Mouse (Mus musculus) heart, embryonic 16.5 days (tissue): ENCODE results near the gene Tipin. TPM values are rescaled to one million over a fixed set of nuclear protein-coding genes. Genes with fewer than 3 reads are reported as not detected.
A peak's percentile ranks its signal among the peaks of the same experiment; 100 is the strongest.

Source experiments
- ATAC-seq: fragments of 200-750 bp; cut with Nextera tagmentation; replicated peaks from 2 replicates; pipeline ENCODE4 v1.8.0; 2017; ENCODE audit warnings: moderate number of reproducible peaks; ENCODE audit not compliant: insufficient read depth, low FRiP score; ENCODE audit errors: extremely low read depth
- H3K27ac ChIP-seq: fragments of 300-500 bp; sonication (generic); 2 replicates; pipeline ENCODE4 v1.5.1; 2014; ENCODE audit warnings: mild to moderate bottlenecking, low read length, control low read depth, moderate library complexity
- H3K27me3 ChIP-seq: fragments of 300-500 bp; sonication (generic); 2 replicates; pipeline ENCODE4 v1.6.1; 2014; ENCODE audit warnings: low read length, mixed read lengths; ENCODE audit not compliant: control insufficient read depth, insufficient read depth
- H3K36me3 ChIP-seq: fragments of 300-500 bp; sonication (generic); 2 replicates; pipeline ENCODE4 v1.6.1; 2014; ENCODE audit not compliant: control insufficient read depth, insufficient read depth
- H3K4me1 ChIP-seq: fragments of 300-500 bp; sonication (generic); 2 replicates; pipeline ENCODE4 v1.6.1; 2014; ENCODE audit warnings: low read length, mixed read lengths; ENCODE audit not compliant: control insufficient read depth, insufficient read depth
- H3K4me2 ChIP-seq: fragments of 300-500 bp; sonication (generic); 2 replicates; pipeline ENCODE4 v1.6.1; 2014; ENCODE audit warnings: low read depth, mild to moderate bottlenecking, control low read depth, low read length
- H3K4me3 ChIP-seq: fragments of 300-500 bp; sonication (generic); 2 replicates; pipeline ENCODE4 v1.5.1; 2014; ENCODE audit warnings: mild to moderate bottlenecking, control low read depth, low read length
- H3K9ac ChIP-seq: fragments of 300-500 bp; sonication (generic); 2 replicates; pipeline ENCODE4 v1.6.1; 2014; ENCODE audit warnings: low read length, control low read depth
- H3K9me3 ChIP-seq: fragments of 300-500 bp; sonication (generic); replicated peaks from 2 replicates; pipeline ENCODE4 v1.6.1; 2016; ENCODE audit warnings: low read length; ENCODE audit not compliant: control insufficient read depth
- WGBS: fragments of 180-500 bp; shearing (Covaris S2); extraction: QIAGEN DNeasy Blood & Tissue Kit; methylation state at CpG from one replicate; pipeline ENCODE4 v1.1.7; 2014; 5-methylcytosine and 5-hydroxymethylcytosine counted together
- polyA plus RNA-seq: library from polyadenylated mRNA; unstranded; fragments of >200 nt; fragmentation: Nextera tagmentation; extraction: Ambion mirVana; gene quantifications from 2 replicates; pipeline ENCODE4 v1.2.1, GENCODE M21; 2015

Gene Tipin
- polyA plus RNA-seq, 1 experiment from 2014 or later = 110 TPM

GRCm38 (mm10) chr9:64314696-64315095 lies 33.3 kb downstream of the Tipin start:
- WGBS = 94% methylated on average over 6 of the region's 6 CpGs
- H3K36me3 ChIP-seq = peaks cover 22% of the 10 kb centered on the region
- no peak for ATAC-seq

GRCm38 (mm10) chr9:64316986-64317385 lies 35.6 kb downstream of the Tipin start:
- Histone ChIP-seq H3K4me2 (no peak overlapping the region), H3K36me3 (peaks cover 34% of the 10 kb centered on the region), H3K4me1 (no peaks in the 10 kb centered on the region), H3K9ac (no peak overlapping the region), H3K27me3 (no peaks in the 10 kb centered on the region), H3K9me3 (no peaks in the 10 kb centered on the region), H3K4me3 (no peak overlapping the region), H3K27ac (no peak overlapping the region)
- ATAC-seq = no peak
- 97% methylated on average over 5 of the region's 5 CpGs for WGBS

More at GRCm38 (mm10) chr9:64314696-64315095, 33.3 kb downstream of the Tipin start:
- Histone ChIP-seq H3K4me2 (no peak overlapping the region), H3K9me3 (no peaks in the 10 kb centered on the region), H3K27me3 (no peaks in the 10 kb centered on the region), H3K27ac (no peak overlapping the region), H3K9ac (no peak overlapping the region), H3K4me3 (no peak overlapping the region), H3K4me1 (no peaks in the 10 kb centered on the region)

GRCm38 (mm10) chr9:64323976-64324375 lies 42.6 kb downstream of the Tipin start:
- Histone ChIP-seq H3K27me3 (no peaks in the 10 kb centered on the region), H3K36me3 (peaks cover 36% of the 10 kb centered on the region; the same call in 1 of the 2 replicates)
- ATAC-seq = no peak

GRCm38 (mm10) chr9:64335825-64336224 lies 54.4 kb downstream of the Tipin start:
- no peak overlapping the region for H3K27ac ChIP-seq
- no peak for ATAC-seq

More at GRCm38 (mm10) chr9:64323976-64324375, 42.6 kb downstream of the Tipin start:
- Histone ChIP-seq H3K27ac (no peak overlapping the region), H3K9me3 (no peaks in the 10 kb centered on the region), H3K4me2 (no peak overlapping the region), H3K4me1 (no peaks in the 10 kb centered on the region), H3K4me3 (no peak overlapping the region), H3K9ac (no peak overlapping the region)
- 91% methylated on average over 7 of the region's 7 CpGs for WGBS

GRCm38 (mm10) chr9:64339361-64339760 lies 58.0 kb downstream of the Tipin start:
- H3K4me1 ChIP-seq = peaks cover 16% of the 10 kb centered on the region
- peak overlapping the region; percentile 81 for H3K4me3 ChIP-seq
- 45% methylated on average over 8 of the region's 8 CpGs for WGBS
- H3K27ac ChIP-seq = peak overlapping the region; percentile 100
- H3K36me3 ChIP-seq = peaks cover 4% of the 10 kb centered on the region; the same call in 1 of the 2 replicates
- H3K9ac ChIP-seq = peak overlapping the region; percentile 100; the same call in 1 of the 2 replicates
- no peak for ATAC-seq
- H3K4me2 ChIP-seq = peak overlapping the region; percentile 93
- H3K9me3 ChIP-seq = no peaks in the 10 kb centered on the region
- no peaks in the 10 kb centered on the region for H3K27me3 ChIP-seq

More at GRCm38 (mm10) chr9:64335825-64336224, 54.4 kb downstream of the Tipin start:
- Histone ChIP-seq H3K4me3 (no peak overlapping the region), H3K36me3 (peaks cover 4% of the 10 kb centered on the region; the same call in 1 of the 2 replicates), H3K4me2 (no peak overlapping the region), H3K27me3 (no peaks in the 10 kb centered on the region), H3K4me1 (peaks cover 10% of the 10 kb centered on the region), H3K9me3 (no peaks in the 10 kb centered on the region), H3K9ac (no peak overlapping the region)
- WGBS = 85% methylated on average over 6 of the region's 6 CpGs

- H3K9ac ChIP-seq = peak overlapping the region; percentile 100
- peak overlapping the region; percentile 81 for H3K4me3 ChIP-seq
- under 1% methylated on average over 85 of the region's 85 CpGs for WGBS
- peak overlapping the region; percentile 93 for H3K4me2 ChIP-seq
- H3K36me3 ChIP-seq = peaks cover 4% of the 10 kb centered on the region; the same call in 1 of the 2 replicates
- H3K27ac ChIP-seq = peak overlapping the region; percentile 100
- no peaks in the 10 kb centered on the region for H3K9me3 ChIP-seq
- H3K27me3 ChIP-seq = no peaks in the 10 kb centered on the region
- peak; percentile 89 for ATAC-seq
- H3K4me1 ChIP-seq = peaks cover 16% of the 10 kb centered on the region
These were observed 59.2 kb downstream of the Tipin start for GRCm38 (mm10) chr9:64340351-64341253.

- WGBS = 10% methylated on average over 16 of the region's 16 CpGs
- no peak for ATAC-seq
These were observed 59.8 kb downstream of the Tipin start, which contains the start of gene Dis3l for GRCm38 (mm10) chr9:64341254-64341566. Dis3l (minus strand) TSS chr9:64341288.

GRCm38 (mm10) chr9:64341671-64342070 lies 60.3 kb downstream of the Tipin start:
- H3K4me2 ChIP-seq = peak overlapping the region; percentile 93
- no peak for ATAC-seq
- WGBS = 81% methylated on average over 8 of the region's 8 CpGs
- no peaks in the 10 kb centered on the region for H3K9me3 ChIP-seq
- peak overlapping the region; percentile 81 for H3K4me3 ChIP-seq
- H3K27ac ChIP-seq = peak overlapping the region; percentile 100
- H3K4me1 ChIP-seq = peaks cover 16% of the 10 kb centered on the region
- H3K36me3 ChIP-seq = no peaks in the 10 kb centered on the region
- H3K27me3 ChIP-seq = no peaks in the 10 kb centered on the region
- H3K9ac ChIP-seq = peak overlapping the region; percentile 100; the same call in 1 of the 2 replicates

More at GRCm38 (mm10) chr9:64341254-64341566, 59.8 kb downstream of the Tipin start, which contains the start of gene Dis3l:
- H3K4me2 ChIP-seq = peak within 1 kb of the TSS; percentile 93
- peak within 1 kb of the TSS; percentile 100 for H3K27ac ChIP-seq
- no peaks in the 10 kb centered on the region for H3K27me3 ChIP-seq
- peaks cover 16% of the 10 kb centered on the region for H3K4me1 ChIP-seq
- peaks cover 2% of the 10 kb centered on the region; the same call in 1 of the 2 replicates for H3K36me3 ChIP-seq
- peak within 1 kb of the TSS; percentile 81 for H3K4me3 ChIP-seq
- peak within 1 kb of the TSS; percentile 100 for H3K9ac ChIP-seq
- no peaks in the 10 kb centered on the region for H3K9me3 ChIP-seq

- Histone ChIP-seq H3K9me3 (no peaks in the 10 kb centered on the region), H3K27me3 (no peaks in the 10 kb centered on the region), H3K4me3 (no peak overlapping the region), H3K4me1 (peaks cover 16% of the 10 kb centered on the region), H3K9ac (no peak overlapping the region), H3K4me2 (no peak overlapping the region), H3K36me3 (no peaks in the 10 kb centered on the region), H3K27ac (no peak overlapping the region)
- 88% methylated on average over 2 of the region's 2 CpGs for WGBS
- ATAC-seq = no peak
These were observed 62.3 kb downstream of the Tipin start for GRCm38 (mm10) chr9:64343656-64344055.
